Mouse (Mus musculus): ENCODE data around the gene Hbq1a. TPM values are rescaled to one million over a fixed set of nuclear protein-coding genes. Genes with fewer than 3 reads are reported as not detected.

The Hbq1a gene
- polyA plus RNA-seq, 3 experiments from 2014 or later: not detected

DNA sequence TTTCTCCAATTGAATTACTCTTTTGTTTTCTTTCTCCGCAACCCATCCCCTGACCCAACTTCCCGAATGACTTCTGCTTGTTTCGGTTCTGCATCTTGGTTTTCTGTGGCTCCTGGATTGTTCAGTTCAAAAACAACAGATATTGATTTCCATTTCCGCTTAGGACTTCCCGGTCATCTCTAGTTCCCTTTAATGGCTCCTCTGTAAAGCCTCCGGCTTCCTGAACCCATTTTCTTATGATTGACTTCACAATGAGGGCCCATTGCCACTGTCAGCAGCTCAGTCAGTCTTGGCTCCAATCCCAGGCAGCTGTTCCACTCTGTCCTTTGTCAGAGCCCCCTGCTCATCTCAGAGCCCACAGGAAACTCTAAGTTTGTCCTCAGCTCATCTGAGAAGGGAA, 31.2 kb downstream of the Hbq1a start:
- no peak for ATAC-seq

DNA sequence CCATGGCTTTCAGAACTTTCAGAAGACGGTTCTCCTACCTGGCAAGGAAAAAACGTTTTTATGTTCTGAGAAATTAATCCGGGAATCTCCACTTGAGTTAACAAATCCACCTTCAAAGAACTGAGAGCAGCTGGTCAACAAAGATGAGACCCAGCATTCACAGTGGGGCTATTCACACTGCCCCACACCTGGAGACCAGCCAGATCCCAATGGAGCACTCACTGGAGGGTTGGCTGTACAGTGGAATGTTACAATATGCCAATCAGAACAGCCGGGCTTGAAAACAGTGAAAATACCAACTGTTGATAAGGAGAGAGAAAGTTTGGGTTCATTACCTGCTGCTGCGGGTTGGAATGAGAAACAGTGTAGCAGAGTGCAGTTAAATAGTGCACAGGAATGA, 32.0 kb downstream of the Hbq1a start:
- no peak for ATAC-seq

DNA sequence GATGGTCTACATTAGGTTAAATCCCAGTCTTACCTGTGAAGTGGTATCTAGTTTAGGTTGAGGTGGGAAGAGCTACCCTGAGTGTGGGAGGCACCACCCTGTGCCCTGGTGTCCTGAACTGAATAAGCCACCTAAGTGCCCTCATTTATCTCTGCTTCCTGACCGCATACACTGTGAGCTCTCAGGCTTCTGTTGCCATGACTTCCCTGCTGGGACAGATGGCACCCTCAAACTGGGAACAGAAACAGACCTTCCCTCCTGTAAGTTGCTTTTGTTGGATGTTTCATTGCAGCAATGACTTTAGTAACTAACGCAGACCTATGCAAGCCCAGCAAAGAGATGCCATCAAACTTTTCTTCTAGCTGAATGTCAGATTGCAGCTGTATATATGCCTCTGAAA, 33.4 kb downstream of the Hbq1a start:
- ATAC-seq: no peak

DNA sequence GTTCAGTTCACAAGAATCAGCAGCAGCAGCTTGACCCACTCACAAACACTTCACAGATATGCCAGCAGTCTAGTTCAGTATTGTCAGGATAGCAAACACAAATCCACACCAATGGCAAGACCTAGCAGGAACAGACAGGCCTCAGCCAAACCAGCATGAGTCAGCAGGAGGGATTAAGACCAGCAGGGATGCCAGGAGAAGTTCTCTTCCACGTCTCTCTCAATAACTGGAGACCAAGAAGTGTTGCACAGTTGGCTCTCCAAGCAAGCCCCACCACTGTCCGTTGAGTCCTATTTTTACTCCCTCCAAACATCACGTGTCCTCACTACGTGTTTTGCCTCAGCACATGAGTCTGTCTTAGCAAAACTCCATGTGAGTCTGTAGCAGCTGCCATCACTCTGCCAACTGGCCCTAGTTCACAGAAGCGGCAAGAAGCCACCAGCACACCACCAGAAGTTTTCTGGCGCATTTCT, 36.6 kb downstream of the Hbq1a start:
- no peak for ATAC-seq

DNA sequence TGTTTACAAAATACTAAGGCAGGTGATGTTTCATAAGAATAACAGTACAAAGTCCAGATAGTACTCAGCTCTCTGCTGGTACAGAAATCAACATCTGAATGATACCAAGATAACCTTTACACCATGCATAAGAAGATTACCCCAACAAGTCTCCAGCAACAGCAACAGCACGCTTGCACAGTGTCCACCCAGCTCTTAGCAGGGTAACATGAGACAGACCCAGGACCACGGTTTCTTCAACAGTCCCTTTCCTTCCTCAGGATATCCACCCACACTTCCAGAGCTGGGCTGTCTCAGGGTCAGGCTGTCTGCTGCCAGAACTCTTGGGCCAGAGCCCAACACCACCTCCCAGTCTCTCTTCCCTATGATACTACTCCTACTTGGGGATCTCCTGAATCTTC, 39.3 kb downstream of the Hbq1a start:
- ATAC-seq: no peak

DNA sequence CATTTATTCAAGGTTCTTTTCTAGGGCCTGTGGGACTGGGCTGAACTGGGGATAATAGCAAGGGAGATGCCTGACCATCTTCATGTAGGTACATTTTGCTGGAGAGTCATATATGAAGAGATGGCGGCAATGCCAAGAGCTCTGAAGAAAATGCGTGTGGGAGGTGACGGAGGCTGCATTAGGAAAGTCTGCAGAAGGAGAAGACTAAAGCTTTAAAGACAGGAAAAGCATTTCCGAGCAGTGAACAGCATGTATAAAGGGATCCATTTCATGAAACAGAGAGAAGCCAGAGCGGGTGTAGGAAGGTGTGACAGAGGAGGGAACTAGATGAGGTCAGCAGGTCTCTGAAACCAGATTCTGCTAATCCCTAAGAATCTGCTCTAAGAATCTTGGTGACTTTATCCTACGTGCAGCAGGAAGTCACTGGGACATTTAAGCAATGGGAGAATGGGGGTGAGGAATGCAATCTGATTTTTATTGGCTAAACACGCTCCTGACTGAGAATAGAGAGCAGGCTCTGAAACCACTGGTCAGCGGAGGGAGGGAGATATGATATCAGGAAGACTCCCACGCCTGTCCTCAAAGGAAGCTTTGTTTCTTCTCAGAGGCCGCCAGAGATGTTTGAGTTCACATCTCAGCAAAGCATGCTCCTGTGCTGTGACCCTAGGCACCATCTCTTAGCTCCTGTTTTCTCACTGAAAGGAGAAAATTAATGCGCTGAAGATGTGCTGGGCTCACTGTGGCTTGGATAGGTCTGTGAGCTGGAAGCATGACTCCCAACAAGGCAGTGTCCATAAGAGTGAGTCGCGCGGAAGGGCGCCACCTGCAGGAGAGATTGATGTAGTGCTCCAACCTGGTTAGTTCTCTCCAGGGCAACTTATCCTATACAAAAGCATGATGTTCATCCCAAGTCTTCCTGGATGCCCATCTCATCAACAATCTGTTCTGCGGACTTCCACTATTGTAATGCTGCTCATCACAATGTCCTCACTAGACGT, 40.9 kb downstream of the Hbq1a start:
- ATAC-seq: no peak

DNA sequence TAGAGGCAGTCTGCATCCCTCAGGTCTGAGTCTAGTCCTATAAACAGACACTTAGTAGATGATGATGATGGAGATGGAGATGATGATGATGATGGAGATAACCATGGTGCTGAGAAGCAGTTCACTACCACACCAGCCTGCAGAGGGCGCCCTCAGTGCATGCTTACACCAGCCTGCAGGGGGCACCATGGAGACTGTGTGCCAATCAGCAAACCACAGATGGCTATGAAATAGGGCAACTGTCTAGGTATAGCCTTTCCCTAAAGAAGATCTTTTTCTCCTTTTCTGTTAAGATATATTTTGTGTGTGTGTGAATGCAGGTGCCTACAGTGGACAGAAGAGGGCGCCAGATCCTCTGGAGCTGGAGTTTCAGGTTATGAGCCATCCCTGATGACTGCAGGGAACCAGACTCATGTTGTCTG, 42.9 kb downstream of the Hbq1a start:
- ATAC-seq: no peak

DNA sequence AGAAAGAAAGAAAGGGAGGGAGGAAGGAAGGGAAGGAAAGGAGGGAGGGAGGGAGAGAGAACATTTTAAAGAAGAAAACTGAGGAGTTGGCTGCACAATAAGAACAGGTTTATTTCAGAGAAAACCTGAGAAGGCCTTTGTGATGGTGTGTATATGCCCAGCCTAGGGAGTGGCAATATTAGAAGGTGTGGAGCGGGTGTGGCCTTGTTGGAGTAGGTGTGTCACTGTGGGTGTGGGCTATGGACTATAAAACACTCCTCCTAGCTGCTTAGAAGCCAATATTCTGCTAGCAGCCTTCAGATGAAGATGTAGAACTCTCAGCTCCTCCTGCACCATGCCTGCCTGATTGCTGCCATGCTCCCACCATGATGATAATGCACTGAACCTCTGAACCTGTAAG, 43.5 kb downstream of the Hbq1a start:
- no peak for ATAC-seq

DNA sequence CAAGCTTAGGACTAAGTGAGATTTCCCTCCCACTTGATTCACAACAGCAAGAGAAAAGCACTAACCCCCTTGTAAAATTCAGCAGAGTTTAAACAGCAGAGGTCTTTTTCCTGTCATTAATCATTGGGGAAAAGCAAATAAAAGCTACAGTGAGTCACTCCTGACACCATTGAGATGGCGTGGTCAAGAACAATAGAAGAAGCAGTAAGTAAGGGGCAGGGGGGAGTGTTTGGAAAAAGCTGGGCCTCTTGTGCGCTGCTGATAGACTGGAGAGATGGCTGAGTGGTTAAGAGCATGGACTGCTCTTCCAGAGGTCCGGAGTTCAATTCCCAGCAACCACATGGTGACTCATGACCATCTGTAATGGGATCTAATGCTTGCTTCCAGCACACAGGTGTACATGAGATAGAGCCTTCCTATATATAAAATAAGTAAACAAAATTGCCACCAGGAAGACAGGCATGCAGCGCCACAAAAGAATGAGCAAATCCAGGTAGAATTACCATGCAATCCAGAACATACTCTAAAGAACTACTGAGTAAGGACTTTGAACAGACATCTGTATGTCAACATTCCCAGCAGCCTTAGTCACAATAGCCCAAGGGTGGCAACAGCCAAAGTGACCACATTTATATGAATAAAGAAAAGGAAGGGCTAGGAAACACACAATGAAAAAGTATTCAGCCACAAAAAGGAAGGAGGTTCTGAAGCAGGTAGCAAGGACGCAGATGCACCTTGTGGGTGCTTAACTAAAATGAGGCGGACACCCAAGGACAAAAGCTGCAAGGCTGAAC, 45.8 kb downstream of the Hbq1a start:
- no peak for ATAC-seq

DNA sequence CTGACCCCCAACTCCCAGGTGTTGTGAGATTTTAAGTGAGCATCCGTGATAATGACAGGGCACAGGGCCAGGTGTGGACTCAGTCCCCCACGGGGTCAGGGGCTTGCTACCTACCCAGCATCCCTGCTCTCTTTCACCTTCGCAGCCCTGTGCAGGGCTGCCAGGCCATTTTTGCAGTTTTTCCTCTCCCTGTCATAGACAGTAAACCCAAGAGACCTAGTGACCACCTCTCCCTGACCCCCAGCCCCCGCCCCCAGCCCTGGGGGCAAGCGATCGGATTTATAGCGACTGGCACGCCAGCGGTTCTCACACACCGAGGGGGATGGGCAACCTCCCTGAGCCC, 47.4 kb downstream of the Hbq1a start:
- no peak for ATAC-seq

DNA sequence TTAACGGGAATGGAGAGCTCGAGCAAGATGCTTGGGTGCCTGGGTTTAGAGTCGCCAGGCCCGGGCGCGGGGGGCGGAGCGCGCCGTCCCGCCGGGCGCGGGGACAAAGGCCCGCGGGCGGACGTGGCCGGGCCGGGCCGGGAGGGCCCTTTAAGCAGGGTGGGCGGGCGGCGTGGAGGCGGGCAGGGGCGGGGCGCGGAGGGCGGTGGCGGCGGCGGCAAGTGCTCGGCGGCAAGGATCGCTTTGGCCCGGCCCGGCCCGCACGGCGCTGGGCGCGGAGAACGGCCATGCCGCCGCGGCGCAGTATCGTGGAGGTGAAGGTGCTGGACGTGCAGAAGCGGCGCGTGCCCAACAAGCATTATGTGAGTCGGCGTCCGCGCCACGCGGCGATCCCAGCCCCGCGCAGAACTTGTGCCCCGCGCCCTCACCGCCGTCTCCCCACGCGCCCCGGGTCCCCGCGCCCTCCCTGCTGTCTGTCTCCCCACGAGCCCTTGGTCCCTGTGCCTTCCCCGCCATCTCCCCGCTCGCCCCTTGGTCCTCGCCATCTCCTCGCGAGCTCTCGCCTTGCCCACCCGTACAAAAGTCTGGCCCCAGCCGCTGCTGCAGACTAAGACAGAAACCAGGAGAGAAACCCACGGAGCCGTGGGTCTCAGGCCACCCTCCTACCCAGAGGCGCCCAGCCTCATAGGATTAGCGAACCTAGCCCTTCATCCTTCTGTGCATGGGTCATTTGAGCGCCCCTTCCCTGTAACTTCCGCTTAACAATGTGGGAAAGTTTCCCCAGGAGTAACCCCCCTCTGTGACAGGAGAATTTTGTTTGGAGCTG, 48.0 kb downstream of the Hbq1a start, which contains the start of gene Sh3pxd2b:
Gene Sh3pxd2b, plus strand, starts transcription at position 214 of the 826 bp plus-strand sequence.
- ATAC-seq: no peak

DNA sequence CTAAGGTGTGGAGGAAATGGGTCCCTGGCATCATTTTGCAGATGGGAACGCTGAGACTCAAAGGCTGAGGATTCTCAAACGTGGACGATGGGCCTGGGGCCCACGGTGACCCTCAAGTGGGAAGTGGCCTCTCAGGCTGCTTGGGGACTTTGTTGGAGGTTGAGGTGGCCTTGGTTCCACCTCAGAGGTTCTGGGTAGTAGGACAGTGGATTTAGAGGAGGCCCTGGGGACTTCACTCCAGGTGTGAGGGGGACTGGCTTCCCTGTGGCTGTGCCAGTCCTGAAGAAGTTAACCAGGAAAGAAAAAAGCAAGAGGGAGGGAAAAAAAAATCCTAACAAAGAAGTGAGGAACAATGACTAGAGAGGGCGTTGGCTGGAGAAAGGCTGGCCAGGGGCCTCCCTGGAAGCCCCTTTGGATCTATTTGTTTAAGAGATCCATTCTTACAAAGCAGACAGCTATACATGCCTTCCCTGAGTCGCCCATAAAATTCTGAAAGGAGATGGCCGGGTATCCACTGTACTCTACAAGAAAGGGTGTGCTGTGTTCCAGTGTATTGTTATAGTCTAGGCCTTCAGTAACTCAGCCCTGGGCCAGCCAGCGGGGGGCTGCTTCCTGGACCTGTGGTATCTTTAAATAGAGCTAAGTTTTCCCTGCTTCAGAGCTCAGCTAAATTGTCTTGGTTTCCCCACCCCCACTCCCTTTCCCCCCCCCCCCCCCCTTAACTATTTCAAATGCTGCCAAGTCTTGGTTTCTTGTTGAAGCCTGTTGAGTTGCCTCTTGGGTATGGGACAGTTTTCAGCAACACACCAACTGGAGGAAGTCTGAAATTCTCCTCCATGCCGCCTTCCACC, 48.8 kb downstream of the Hbq1a start:
- ATAC-seq: no peak

DNA sequence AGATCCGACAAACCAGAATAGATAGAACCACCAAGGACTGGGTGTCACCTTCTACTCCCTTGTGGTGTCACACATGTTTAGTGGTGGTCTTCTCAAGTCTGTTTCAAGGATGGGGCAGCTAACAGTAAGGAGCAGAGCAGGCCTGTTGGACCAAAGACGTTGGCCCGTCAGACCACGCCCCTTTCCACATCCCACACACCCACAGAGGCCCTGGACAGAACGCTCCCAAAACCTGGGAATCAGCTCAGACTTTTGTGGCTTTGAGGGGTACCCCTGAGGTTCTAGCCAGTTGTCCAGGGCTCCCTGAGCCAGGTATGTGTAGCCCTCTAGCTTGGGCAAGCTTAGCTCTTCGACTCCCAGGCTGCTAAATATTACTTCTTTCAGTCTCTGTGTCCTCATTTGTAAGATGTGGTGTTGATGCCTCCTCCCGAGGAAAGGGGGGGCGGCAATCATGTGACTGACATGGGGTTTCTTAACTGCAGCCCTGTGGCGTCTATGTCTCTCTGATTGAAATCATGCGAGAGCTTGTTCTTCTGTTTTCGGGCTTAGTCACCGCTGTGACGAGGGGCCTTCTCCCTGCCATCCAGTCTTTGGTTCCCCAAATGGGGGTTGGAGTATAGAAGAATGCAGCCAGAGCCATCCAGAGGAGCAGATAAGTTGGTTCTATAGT, 49.5 kb downstream of the Hbq1a start:
- no peak for ATAC-seq

Other genes starting within 250 kb of the Hbq1a start
- 1 to 10 TPM; 2.8 to 5.4 (median 4.9) TPM for gene Il9r, start 99.8 kb upstream of the Hbq1a start, polyA plus RNA-seq (2017; shearing (Covaris generic))
- gene Snrnp25, start 94.7 kb upstream of the Hbq1a start, polyA plus RNA-seq (2017; shearing (Covaris generic)): 10 to 100 TPM; 52.9 to 74.7 (median 56.9) TPM
- gene Rhbdf1, start 77.8 kb upstream of the Hbq1a start, polyA plus RNA-seq (2017; shearing (Covaris generic)): under 1 TPM in 1 of 3 experiments, not detected in 2; 0.70 TPM
- gene Mpg, start 73.6 kb upstream of the Hbq1a start, polyA plus RNA-seq (2017; shearing (Covaris generic)): 10 to 100 TPM; 26.3 to 35.5 (median 32.8) TPM
- gene Nprl3, start 32.4 kb upstream of the Hbq1a start, polyA plus RNA-seq (2017; shearing (Covaris generic)): 10 to 100 TPM; 27.3 to 55.0 (median 45.7) TPM
- gene Hba-x, start 23.7 kb upstream of the Hbq1a start, polyA plus RNA-seq (2017; shearing (Covaris generic)): not detected
- gene Hba-a1, start 16.6 kb upstream of the Hbq1a start, polyA plus RNA-seq (2017; shearing (Covaris generic)): 1 to 10 TPM; 3.7 to 7.5 (median 6.0) TPM
- not detected for gene Hbq1b, start 13.1 kb upstream of the Hbq1a start, polyA plus RNA-seq (2017; shearing (Covaris generic))
- 10 to 100 TPM; 11.3 to 24.9 (median 18.9) TPM for gene Hba-a2, start 3.6 kb upstream of the Hbq1a start, polyA plus RNA-seq (2017; shearing (Covaris generic))
- not detected for gene Sh3pxd2b, start 47.8 kb downstream of the Hbq1a start, polyA plus RNA-seq (2017; shearing (Covaris generic))
- 1 to 10 TPM; 2.1 to 3.7 (median 2.9) TPM for gene Ubtd2, start 155.3 kb downstream of the Hbq1a start, polyA plus RNA-seq (2017; shearing (Covaris generic))
- gene Efcab9, start 232.0 kb downstream of the Hbq1a start, polyA plus RNA-seq (2017; shearing (Covaris generic)): 1 to 10 TPM in 2 of 3 experiments, not detected in 1; 1.3 to 1.9 TPM
- gene Stk10, start 233.2 kb downstream of the Hbq1a start, polyA plus RNA-seq (2017; shearing (Covaris generic)): 100 to 1,000 TPM in 1 of 3 experiments, 10 to 100 TPM in 2; 70.6 to 116 (median 97.1) TPM